Comparison of ENCODE assay signal across 11 mouse cellular contexts in genomic region chr12:59216676-59217266, GRCm38 (mm10). TPM values are rescaled to one million over a fixed set of nuclear protein-coding genes. Genes with fewer than 3 reads are reported as not detected.
A peak's percentile ranks its signal among the peaks of the same experiment; 100 is the strongest.
DNase-seq lines count a peak whose midpoint lies in the region; ATAC-seq and TF ChIP-seq lines count a peak whose summit lies in the region.
"Had no signal": no experiment of that assay in that cellular context is flagged by ENCODE, and none has a peak within 500 bp of the region (broad histone marks: within the 10 kb centered on the region; RNA-seq: fewer than 3 reads in every experiment).

No protein-coding gene starts in this region.

- DNase-seq in A20 (ENCODE audit: low read depth, low spot score), result peak; percentile 84
- DNase-seq in adrenal gland, postnatal 4 days (ENCODE audit: low spot score in 2 of 2), result no peak
- DNase-seq in ovary, adult 18-20 months (ENCODE audit: low spot score), result no peak
- DNase-seq in cerebellum, adult 2 months, result no peak
- DNase-seq: gastrocnemius, postnatal 10 days; kidney, postnatal 10 days; retina, postnatal 1 day had no signal

- WGBS in hindbrain, embryonic 13.5 days, result 91% methylated on average over 6 of the region's 6 CpGs
- 75% methylated on average over 6 of the region's 6 CpGs for WGBS in cerebellum, adult 2 months

- TF ChIP-seq CTCF in cerebellum, adult 2 months (IDR thresholded peaks at IDR 0.05; ENCODE audit: borderline replicate concordance, insufficient read depth, low read depth, low read length), result no peak

- peaks cover 37% of the 10 kb centered on the region for H3K4me1 ChIP-seq in erythroblast, embryonic 14.5 days (ENCODE audit: control insufficient read depth)
- peaks cover 30% of the 10 kb centered on the region for H3K4me1 ChIP-seq in hindbrain, embryonic 13.5 days (replicated peaks)
- H3K4me1 ChIP-seq in cerebellum, adult 2 months (ENCODE audit: control insufficient read depth, insufficient read depth, low read length), result peaks cover 7% of the 10 kb centered on the region; the same call in 1 of the 2 replicates

- H3K36me3 ChIP-seq in erythroblast, embryonic 14.5 days (ENCODE audit: control insufficient read depth), result peaks cover 9% of the 10 kb centered on the region
- peaks cover 9% of the 10 kb centered on the region for H3K36me3 ChIP-seq in hindbrain, embryonic 13.5 days

- H3K9ac ChIP-seq in hindbrain, embryonic 13.5 days, result no peak overlapping the region

- no peak for TF ChIP-seq POLR2A in cerebellum, adult 2 months (IDR thresholded peaks at IDR 0.05; ENCODE audit: borderline replicate concordance, insufficient read depth, low read length)

- H3K9me3 ChIP-seq in erythroblast, embryonic 14.5 days (ENCODE audit: control insufficient read depth, low read length), result no peaks in the 10 kb centered on the region
- no peaks in the 10 kb centered on the region for H3K9me3 ChIP-seq in hindbrain, embryonic 13.5 days

- ATAC-seq in erythroblast, adult 5-6 weeks (replicated peaks; ENCODE audit: low FRiP score, poor library complexity, severe bottlenecking), result no peak
- no peak for ATAC-seq in hindbrain, embryonic 13.5 days (ENCODE audit: low FRiP score)
- peak; percentile 24 for ATAC-seq in megakaryocyte progenitor cell, adult 5-6 weeks (replicated peaks; ENCODE audit: poor library complexity)

- H3K27ac ChIP-seq in hindbrain, embryonic 13.5 days, result no peak overlapping the region
- no peak overlapping the region for H3K27ac ChIP-seq in cerebellum, adult 2 months (ENCODE audit: insufficient read depth, low read length)

- no peaks in the 10 kb centered on the region for H3K27me3 ChIP-seq in erythroblast, embryonic 14.5 days (ENCODE audit: control insufficient read depth)
- H3K27me3 ChIP-seq in hindbrain, embryonic 13.5 days, result no peaks in the 10 kb centered on the region
- no peaks in the 10 kb centered on the region for H3K27me3 ChIP-seq in cerebellum, adult 2 months (ENCODE audit: control insufficient read depth, insufficient read depth, low read length)

- H3K4me2 ChIP-seq in hindbrain, embryonic 13.5 days, result peak overlapping the region; percentile 85

- peak overlapping the region; percentile 28 for H3K4me3 ChIP-seq in erythroblast, embryonic 14.5 days (replicated peaks)
- H3K4me3 ChIP-seq in hindbrain, embryonic 13.5 days, result no peak overlapping the region
- H3K4me3 ChIP-seq in cerebellum, adult 2 months (replicated peaks; ENCODE audit: insufficient read depth, low read depth, low read length), result no peak overlapping the region

RNA-seq across cellular contexts. Expression of gene Fbxo33, which starts 2.8 kb away (rescaled TPM):
- polyA plus RNA-seq in erythroblast, embryonic 14.5 days (2012), result 0.40 and 0.44 TPM in 2 replicates
- total RNA-seq in erythroblast, adult 5-6 weeks (2015; ENCODE audit: low replicate concordance), result 42.7 and 53.5 TPM in 2 replicates
- 33.0 and 34.4 TPM in 2 replicates for total RNA-seq in erythroblast, adult 5-6 weeks (2017; ENCODE audit: low replicate concordance)
- 6.8 and 7.2 TPM in 2 replicates for polyA plus RNA-seq in hindbrain, embryonic 13.5 days (2015; fragmentation: Nextera tagmentation; extraction: Ambion mirVana)
- total RNA-seq in megakaryocyte progenitor cell, adult 5-6 weeks (2015), result 40.7 and 63.0 TPM in 2 replicates
- 33.6 and 36.0 TPM in 2 replicates for total RNA-seq in megakaryocyte progenitor cell, adult 5-6 weeks (2017)
- total RNA-seq in adrenal gland, postnatal 4 days (2021), result 10 to 100 TPM; 25.5 to 28.4 TPM
- polyA plus RNA-seq in cerebellum, adult 2 months (2012; rRNA removed), result 45.2 and 45.5 TPM in 2 replicates
